Comparison of ENCODE assay signal across 8 mouse cellular contexts in the genomic region with DNA sequence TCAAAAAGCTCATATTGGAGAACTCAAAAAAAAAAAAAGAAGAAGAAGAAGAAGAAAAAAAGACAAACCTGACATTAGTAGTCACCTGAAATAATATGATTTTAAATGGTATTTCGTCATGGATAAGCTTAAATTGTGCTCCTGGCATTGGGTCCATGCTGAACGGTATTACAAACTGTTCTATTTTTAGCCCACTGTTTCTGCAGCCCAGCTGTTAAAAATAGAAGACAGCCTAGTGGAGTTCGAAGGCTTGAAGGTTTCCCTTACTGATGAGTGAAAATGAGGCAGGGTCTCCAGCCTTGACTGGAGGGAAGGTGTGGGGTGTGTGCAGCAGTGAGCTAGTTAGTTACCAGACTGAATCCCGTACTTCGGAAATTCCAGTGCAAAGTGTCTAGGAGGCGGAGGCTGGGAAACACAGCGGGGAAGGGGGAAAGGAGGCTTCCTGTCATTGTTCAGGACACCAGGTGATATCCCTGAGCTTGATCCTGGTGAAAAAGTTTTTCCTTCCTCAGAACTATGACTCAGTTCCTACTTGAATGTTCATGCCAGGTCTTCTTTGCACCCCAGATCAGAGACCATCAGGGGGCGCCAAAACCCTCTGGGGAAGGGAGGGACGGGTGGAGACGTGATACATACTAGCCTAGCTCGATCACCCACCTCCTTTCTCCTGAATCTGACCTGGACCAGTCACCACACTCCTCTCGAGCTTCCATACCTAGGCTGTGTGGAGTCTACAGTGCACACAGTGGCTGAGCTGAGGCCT.
A peak's percentile ranks its signal among the peaks of the same experiment; 100 is the strongest.
DNase-seq lines count a peak whose midpoint lies in the region; ATAC-seq and TF ChIP-seq lines count a peak whose summit lies in the region.

No protein-coding gene starts in this region.

- peaks cover 10% of the 10 kb centered on the region for H3K4me1 ChIP-seq in kidney, postnatal 0 days (replicated peaks; ENCODE audit: insufficient read depth, low read length)
- H3K4me1 ChIP-seq in lung, postnatal 0 days (ENCODE audit: insufficient read depth, low read depth, low read length) = peaks cover 7% of the 10 kb centered on the region; the same call in 1 of the 2 replicates

- peak; percentile 75 for TF ChIP-seq CTCF in kidney, postnatal 0 days (IDR thresholded peaks at IDR 0.05; ENCODE audit: low read depth)
- peak; percentile 78 for TF ChIP-seq CTCF in lung, postnatal 0 days (IDR thresholded peaks at IDR 0.05)

- DNase-seq in right cerebral cortex, adult 18-20 months = peak; percentile 8
- no peak for DNase-seq in right cerebral cortex, postnatal 36 days (ENCODE audit: low spot score in 2 of 2)
- DNase-seq in heart, adult 8-10 months (ENCODE audit: low spot score) = peak; percentile 91
- DNase-seq in kidney, postnatal 0 days (ENCODE audit: low spot score) = peak; percentile 70
- DNase-seq in lung, postnatal 0 days (ENCODE audit: low spot score) = peak; percentile 84
- peak; percentile 48 for DNase-seq in right cerebral cortex, postnatal 4 days
- DNase-seq in urinary bladder, postnatal 36 days (ENCODE audit: low spot score in 2 of 2) = peak; percentile 17 to 63

- no peak overlapping the region for H3K9ac ChIP-seq in kidney, postnatal 0 days (ENCODE audit: low read depth, low read length)
- no peak overlapping the region for H3K9ac ChIP-seq in lung, postnatal 0 days (replicated peaks; ENCODE audit: low read depth)

- TF ChIP-seq EP300 in lung, postnatal 0 days (IDR thresholded peaks at IDR 0.05) = peak; percentile 54; the same call in 1 of the 2 replicates

- H3K27ac ChIP-seq in kidney, postnatal 0 days = peak overlapping the region; percentile 51; the same call in 1 of the 2 replicates
- no peak overlapping the region for H3K27ac ChIP-seq in lung, postnatal 0 days (ENCODE audit: low read length)

- H3K4me2 ChIP-seq in kidney, postnatal 0 days (ENCODE audit: low read length) = 0 out of 2 replicates have a peak overlapping the region, but pooled peaks have one; percentile 13
- peak overlapping the region; percentile 35 for H3K4me2 ChIP-seq in lung, postnatal 0 days (replicated peaks; ENCODE audit: low read depth, low read length)

- WGBS in kidney, postnatal 0 days = 34% methylated on average over 12 of the region's 12 CpGs
- 9% methylated on average over 12 of the region's 12 CpGs for WGBS in lung, postnatal 0 days

- no peaks in the 10 kb centered on the region for H3K27me3 ChIP-seq in kidney, postnatal 0 days (ENCODE audit: insufficient read depth, low read length)
- H3K27me3 ChIP-seq in lung, postnatal 0 days (replicated peaks; ENCODE audit: insufficient read depth, low read length) = no peaks in the 10 kb centered on the region

- peak; percentile 85 for ATAC-seq in common myeloid progenitor, adult 5-6 weeks (replicated peaks; ENCODE audit: low read depth, poor library complexity, severe bottlenecking)
- 0 out of 2 replicates have a peak, but pooled peaks have one; percentile 23 for ATAC-seq in kidney, postnatal 0 days (replicated peaks; ENCODE audit: low FRiP score, low read depth)
- peak; percentile 77 for ATAC-seq in lung, postnatal 0 days

- no peaks in the 10 kb centered on the region for H3K9me3 ChIP-seq in kidney, postnatal 0 days (replicated peaks; ENCODE audit: low read length)
- H3K9me3 ChIP-seq in lung, postnatal 0 days (ENCODE audit: low read length) = no peaks in the 10 kb centered on the region

- no peak overlapping the region for H3K4me3 ChIP-seq in kidney, postnatal 0 days (replicated peaks; ENCODE audit: low read depth, low read length)
- H3K4me3 ChIP-seq in lung, postnatal 0 days (ENCODE audit: low read depth, low read length) = no peak overlapping the region

- no peaks in the 10 kb centered on the region for H3K36me3 ChIP-seq in kidney, postnatal 0 days (ENCODE audit: insufficient read depth, low read length)
- H3K36me3 ChIP-seq in lung, postnatal 0 days (ENCODE audit: insufficient read depth, low read length) = no peaks in the 10 kb centered on the region

Comparison
In these comparisons a context has a peak if more than half of its experiments do, and no peak if none do; other contexts are left out.
1. DNase-seq: peak in right cerebral cortex, adult 18-20 months (single experiment), heart, adult 8-10 months (single experiment), kidney, postnatal 0 days (single experiment), lung, postnatal 0 days (single experiment), right cerebral cortex, postnatal 4 days (single experiment) and urinary bladder, postnatal 36 days (2 of 2); none in right cerebral cortex, postnatal 36 days (0 of 2).
2. ATAC-seq: peak in every context shown above with its lines; median percentile 85 in common myeloid progenitor, adult 5-6 weeks; 77 in lung, postnatal 0 days; 23 in kidney, postnatal 0 days.